Mouse (Mus musculus) ovary, postnatal 36 days (tissue): ENCODE measurements around the gene Shisa9.

Experiments
- DNase-seq: peaks from one replicate; pipeline ENCODE4 v3.0.0; 2022; ENCODE audit warnings: low spot score, mixed read lengths

Gene Shisa9

GRCm38 (mm10) chr16:12201216-12201615 is 217.3 kb downstream of the Shisa9 start:
- no peak for DNase-seq

GRCm38 (mm10) chr16:12202151-12202550 is 218.2 kb downstream of the Shisa9 start:
- DNase-seq, result no peak

- DNase-seq, result no peak
Observed at GRCm38 (mm10) chr16:12203055-12203454, 219.1 kb downstream of the Shisa9 start.

- no peak for DNase-seq
Observed at GRCm38 (mm10) chr16:12204423-12204822, 220.5 kb downstream of the Shisa9 start.

- DNase-seq, result no peak
Observed at GRCm38 (mm10) chr16:12206421-12206950, 222.6 kb downstream of the Shisa9 start.

- no peak for DNase-seq
Observed at GRCm38 (mm10) chr16:12206951-12207350, 223.0 kb downstream of the Shisa9 start.

GRCm38 (mm10) chr16:12209355-12209754 is 225.4 kb downstream of the Shisa9 start:
- DNase-seq, result no peak

- DNase-seq, result no peak
Observed at GRCm38 (mm10) chr16:12209819-12210218, 225.9 kb downstream of the Shisa9 start.

GRCm38 (mm10) chr16:12214018-12214417 is 230.1 kb downstream of the Shisa9 start:
- no peak for DNase-seq

GRCm38 (mm10) chr16:12217289-12218150 is 233.6 kb downstream of the Shisa9 start:
- no peak for DNase-seq

GRCm38 (mm10) chr16:12218151-12218532 is 234.2 kb downstream of the Shisa9 start:
- DNase-seq, result no peak

- DNase-seq, result no peak
Observed at GRCm38 (mm10) chr16:12219821-12220220, 235.9 kb downstream of the Shisa9 start.

GRCm38 (mm10) chr16:12223537-12223936 is 239.6 kb downstream of the Shisa9 start:
- no peak for DNase-seq

- no peak for DNase-seq
Observed at GRCm38 (mm10) chr16:12226937-12227336, 243.0 kb downstream of the Shisa9 start.

GRCm38 (mm10) chr16:12233288-12233687 is 249.4 kb downstream of the Shisa9 start:
- DNase-seq, result no peak

- DNase-seq, result no peak
Observed at GRCm38 (mm10) chr16:12234289-12234688, 250.4 kb downstream of the Shisa9 start.

GRCm38 (mm10) chr16:12238611-12239010 is 254.7 kb downstream of the Shisa9 start:
- DNase-seq, result no peak

GRCm38 (mm10) chr16:12259361-12259760 is 275.4 kb downstream of the Shisa9 start:
- DNase-seq, result no peak

- DNase-seq, result no peak
Observed at GRCm38 (mm10) chr16:12265828-12266227, 281.9 kb downstream of the Shisa9 start.

- no peak for DNase-seq
Observed at GRCm38 (mm10) chr16:12300523-12300922, 316.6 kb downstream of the Shisa9 start.

GRCm38 (mm10) chr16:12303420-12303819 is 319.5 kb downstream of the Shisa9 start:
- no peak for DNase-seq

GRCm38 (mm10) chr16:12307318-12307965 is 323.5 kb downstream of the Shisa9 start:
- no peak for DNase-seq

- no peak for DNase-seq
Observed at GRCm38 (mm10) chr16:12309826-12310225, 325.9 kb downstream of the Shisa9 start.
